Mouse (Mus musculus) bone marrow macrophage, adult 2 months (primary cell): ENCODE results near the gene Smim12.

Source experiments
- CTCF ChIP-seq: IDR thresholded peaks from 2 replicates; pipeline ENCODE4 v1.5.1; 2012; ENCODE audit warnings: low read depth, mild to moderate bottlenecking, low read length, moderate library complexity
- POLR2A ChIP-seq: IDR thresholded peaks from 2 replicates; pipeline ENCODE4 v1.6.1; 2012; ENCODE audit warnings: mild to moderate bottlenecking, low read depth, low read length, borderline replicate concordance

DNA sequence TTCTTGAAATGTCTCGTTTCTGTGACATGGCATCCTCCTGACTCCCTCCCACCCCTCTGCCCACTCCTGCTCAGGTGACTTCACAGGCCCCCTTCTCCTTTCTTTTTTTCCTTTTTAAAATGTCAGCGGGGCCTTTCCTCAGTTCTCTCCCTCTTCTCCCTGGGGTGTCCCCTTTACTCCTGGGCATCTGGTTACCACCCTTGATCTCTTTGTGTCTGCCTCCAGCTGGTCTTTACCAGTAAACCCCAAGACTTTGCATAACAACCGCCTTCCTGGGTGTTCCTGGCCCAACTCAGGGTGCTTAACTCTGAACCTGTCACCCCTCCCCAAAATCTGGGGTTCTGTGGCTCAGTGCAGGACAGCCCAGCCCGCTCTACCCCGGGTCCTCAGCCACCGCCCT lies 45.0 kb upstream of the Smim12 start:
- TF ChIP-seq CTCF (no peak), POLR2A (no peak)
